Mouse (Mus musculus): ENCODE measurements around the gene Krt15.

DNA sequence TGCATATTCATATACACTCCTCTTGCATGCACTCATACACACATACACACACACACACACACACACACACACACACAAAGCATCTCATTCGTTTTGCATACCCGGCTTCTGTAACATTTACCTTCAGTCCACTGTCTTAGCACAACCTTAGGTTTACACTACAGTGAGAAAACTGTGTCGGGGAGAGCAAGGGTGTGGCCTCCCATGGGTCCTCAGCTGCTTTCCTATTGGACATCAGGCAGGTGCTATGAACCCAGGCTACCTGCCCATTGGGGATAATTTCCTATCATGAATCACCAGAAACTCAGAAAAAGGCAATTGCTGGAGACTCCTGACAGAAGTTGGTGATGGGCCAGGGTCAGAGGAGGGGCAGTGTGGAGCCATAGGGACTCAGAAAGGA is 21.6 kb upstream of the Krt15 start:
- no peak for TF ChIP-seq CTCF (IDR thresholded peaks at IDR 0.05; ENCODE audit: control insufficient read depth, insufficient read depth, insufficient replicate concordance, low read depth, low read length)
- no peak for TF ChIP-seq POLR2A (IDR thresholded peaks at IDR 0.05; ENCODE audit: control insufficient read depth, low read depth, low read length)

All from testis, adult 2 months (tissue).